In the genomic region with DNA sequence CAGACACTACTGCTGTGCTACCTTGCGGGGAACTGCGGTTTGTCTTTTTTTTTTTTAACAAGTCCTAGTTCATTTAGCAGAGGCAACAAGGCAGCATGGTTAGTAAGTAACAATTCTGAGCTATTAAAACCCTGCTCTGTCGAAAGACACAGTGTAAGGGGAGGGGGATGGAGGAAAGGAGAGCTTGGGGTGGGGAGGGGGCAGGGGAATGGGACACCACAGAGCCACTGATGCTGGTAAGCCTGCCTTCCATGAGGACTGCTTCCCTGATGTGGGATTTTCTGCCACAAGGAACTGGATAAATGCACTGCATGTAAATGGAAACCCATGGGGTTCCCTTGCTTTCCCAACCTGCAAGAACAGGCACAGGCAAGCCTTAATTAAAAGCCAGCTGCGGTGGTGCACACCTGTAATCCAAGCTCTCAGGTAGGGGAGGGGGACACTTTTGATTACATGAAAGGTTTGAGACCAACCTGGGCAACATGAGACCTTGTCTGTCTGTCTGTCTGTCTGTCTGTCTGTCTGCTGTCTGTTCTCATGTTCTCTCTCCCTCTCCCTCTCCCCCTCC, we compare ENCODE assay signal across 20 mouse cellular contexts.
"Had no signal": no experiment of that assay in that cellular context is flagged by ENCODE, and none has a peak within 500 bp of the region (broad histone marks: within the 10 kb centered on the region; RNA-seq: fewer than 3 reads in every experiment).

No protein-coding gene starts in this region.

- H3K4me2 ChIP-seq: kidney, embryonic 15.5 days; limb, embryonic 12.5 days; liver, embryonic 12.5 days; liver, embryonic 15.5 days; lung, embryonic 15.5 days; midbrain, embryonic 12.5 days had no signal

- H3K9ac ChIP-seq: kidney, embryonic 15.5 days; limb, embryonic 12.5 days; liver, embryonic 12.5 days; liver, embryonic 15.5 days; lung, embryonic 15.5 days; midbrain, embryonic 12.5 days had no signal

- DNase-seq: kidney, adult 8-10 months; kidney, postnatal 10 days; kidney, postnatal 36 days; layer of hippocampus, postnatal 36 days; liver; lung, adult 18-20 months; lung, postnatal 10 days; lung, postnatal 36 days; thymus, adult 2 months; thymus, postnatal 14 days; thymus, postnatal 4 days had no signal

- H3K27me3 ChIP-seq: kidney, embryonic 15.5 days; limb, embryonic 12.5 days; liver, embryonic 12.5 days; liver, embryonic 15.5 days; lung, embryonic 15.5 days; midbrain, embryonic 12.5 days had no signal

- ATAC-seq: liver, embryonic 12.5 days had no signal

- H3K4me3 ChIP-seq: kidney, embryonic 15.5 days; left cerebral cortex, adult 2 months; limb, embryonic 12.5 days; liver, embryonic 12.5 days; liver, embryonic 15.5 days; lung, embryonic 15.5 days; megakaryocyte, embryonic 14.5 days; midbrain, embryonic 12.5 days had no signal

- H3K4me1 ChIP-seq: kidney, embryonic 15.5 days; liver, embryonic 12.5 days; liver, embryonic 15.5 days; lung, embryonic 15.5 days had no signal

- H3K27ac ChIP-seq: kidney, embryonic 15.5 days; left cerebral cortex, adult 2 months; limb, embryonic 12.5 days; liver, embryonic 12.5 days; liver, embryonic 15.5 days; lung, embryonic 15.5 days; midbrain, embryonic 12.5 days; stomach, postnatal 0 days had no signal

- H3K36me3 ChIP-seq: kidney, embryonic 15.5 days; limb, embryonic 12.5 days; liver, embryonic 12.5 days; liver, embryonic 15.5 days; lung, embryonic 15.5 days; midbrain, embryonic 12.5 days had no signal

- H3K9me3 ChIP-seq: kidney, embryonic 15.5 days; limb, embryonic 12.5 days; liver, embryonic 12.5 days; liver, embryonic 15.5 days; lung, embryonic 15.5 days; midbrain, embryonic 12.5 days had no signal
